Mouse (Mus musculus) lung, adult 2 months (tissue): Measurements from ENCODE around the gene Tnrc6b. TPM values are rescaled to one million over a fixed set of nuclear protein-coding genes. Genes with fewer than 3 reads are reported as not detected.

Experiments
- DNase-seq: peaks from one replicate; pipeline ENCODE4 v3.0.0; 2022
- H3K4me1 ChIP-seq: fragments of 200-500 bp; 2 replicates; pipeline ENCODE4 v1.6.1; 2011; ENCODE audit warnings: low read length; ENCODE audit not compliant: control insufficient read depth, insufficient read depth
- H3K4me3 ChIP-seq: fragments of 200-500 bp; replicated peaks from 2 replicates; pipeline ENCODE3; 2011; ENCODE audit warnings: low read depth, mild to moderate bottlenecking, control low read depth, low read length; ENCODE audit errors: extremely low read depth
- CTCF ChIP-seq: fragments of 200-500 bp; IDR thresholded peaks from 2 replicates; pipeline ENCODE4 v1.5.1; 2011; ENCODE audit warnings: mild to moderate bottlenecking, low read length, control low read depth; ENCODE audit not compliant: insufficient read depth
- POLR2A ChIP-seq: fragments of 200-500 bp; IDR thresholded peaks from 2 replicates; pipeline ENCODE4 v1.6.1; 2011; ENCODE audit warnings: low read depth, mild to moderate bottlenecking, control low read depth, low read length, borderline replicate concordance; ENCODE audit errors: extremely low read depth
- WGBS: fragments of 180-500 bp; shearing (Covaris S2); methylation state at CpG from one replicate; pipeline ENCODE4 v1.1.7; 2018; 5-methylcytosine and 5-hydroxymethylcytosine counted together
- polyA plus RNA-seq: library from polyadenylated mRNA; depleted of rRNA; stranded (reverse); fragments of >200 nt; gene quantifications from 2 replicates; pipeline ENCODE4 v1.2.3, GENCODE M21; 2012

Gene Tnrc6b
- polyA plus RNA-seq, 1 experiment, result 16.6 TPM

DNA sequence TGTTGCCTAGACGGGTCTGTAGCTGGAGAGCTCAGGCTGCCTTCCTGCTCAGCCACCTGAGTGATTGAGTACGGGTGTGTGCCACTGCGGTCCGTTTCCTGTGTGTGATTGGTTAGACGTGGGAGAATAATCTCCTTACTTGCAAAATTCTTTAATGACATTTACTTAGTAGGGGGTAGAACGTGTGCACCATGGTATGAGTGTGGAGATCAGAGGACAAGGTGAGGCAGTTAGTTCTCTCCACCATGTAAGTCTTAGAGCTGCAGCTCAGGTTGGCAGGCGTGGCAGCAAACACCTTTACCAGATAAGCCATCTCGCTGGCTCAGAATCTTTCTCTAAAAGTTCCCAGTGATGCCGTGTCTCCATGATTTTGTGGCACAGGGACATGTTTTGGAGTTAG is 242.9 kb downstream of the Tnrc6b start:
- DNase-seq, result no peak
- Histone ChIP-seq H3K4me1 (peaks cover 6% of the 10 kb centered on the region), H3K4me3 (no peak overlapping the region)
- TF ChIP-seq CTCF (no peak), POLR2A (no peak)
- WGBS, result 81% methylated on average over 9 of the region's 9 CpGs

DNA sequence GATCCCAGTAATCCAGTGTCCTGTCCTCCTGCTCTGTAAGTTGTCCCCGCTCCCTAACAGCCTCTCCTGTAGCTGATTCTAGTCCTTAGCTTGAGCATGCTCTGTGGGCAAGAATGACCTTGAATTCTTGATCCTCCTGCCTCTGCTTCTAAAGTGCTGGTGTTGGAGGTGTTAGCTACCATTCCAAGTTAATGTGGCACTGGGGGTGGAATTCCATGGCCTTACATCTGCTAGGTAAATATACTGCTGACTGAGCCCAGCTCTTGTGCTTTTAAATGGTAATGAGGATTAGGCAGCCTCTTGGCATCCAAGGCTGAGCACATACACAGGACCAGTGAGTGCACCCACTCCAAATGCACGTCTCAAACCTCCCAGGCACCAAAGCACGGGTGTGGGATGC is 243.7 kb downstream of the Tnrc6b start:
- TF ChIP-seq CTCF, result no peak
- no peak for TF ChIP-seq POLR2A
- H3K4me3 ChIP-seq, result no peak overlapping the region
- no peak for DNase-seq
- 85% methylated on average over 3 of the region's 3 CpGs for WGBS
- no peaks in the 10 kb centered on the region for H3K4me1 ChIP-seq

DNA sequence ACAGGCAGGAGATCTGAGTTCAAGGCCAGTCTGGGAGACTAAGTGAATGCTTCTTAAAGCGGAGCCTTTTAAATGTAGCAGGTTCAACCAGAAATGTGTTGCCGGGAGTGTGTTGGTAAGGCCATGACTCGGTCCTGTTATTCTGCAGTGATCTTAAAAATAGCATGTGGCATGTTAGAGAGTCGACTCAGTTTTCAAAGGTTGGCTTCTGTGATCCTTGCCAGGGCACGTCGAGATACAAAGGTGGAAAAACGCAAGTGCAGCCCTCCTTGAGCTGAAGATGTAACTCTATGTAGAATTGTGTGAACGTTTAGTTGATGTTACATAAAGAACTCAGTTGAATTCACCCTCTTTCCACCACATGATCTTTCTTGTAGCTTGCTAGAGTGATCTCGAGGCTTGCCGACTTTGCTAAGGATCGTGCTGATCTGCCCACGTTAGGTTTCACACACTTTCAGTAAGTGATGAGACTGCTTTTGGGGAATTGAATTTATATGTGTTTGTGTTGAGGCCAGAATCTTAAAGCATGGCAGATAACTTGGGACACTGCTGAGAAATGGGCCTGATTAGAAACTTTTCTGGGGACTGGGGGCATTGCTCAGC is 244.8 kb downstream of the Tnrc6b start:
- no peak overlapping the region for H3K4me3 ChIP-seq
- no peak for DNase-seq
- H3K4me1 ChIP-seq, result no peaks in the 10 kb centered on the region
- no peak for TF ChIP-seq CTCF
- TF ChIP-seq POLR2A, result no peak
- WGBS, result 93% methylated on average over 12 of the region's 12 CpGs

DNA sequence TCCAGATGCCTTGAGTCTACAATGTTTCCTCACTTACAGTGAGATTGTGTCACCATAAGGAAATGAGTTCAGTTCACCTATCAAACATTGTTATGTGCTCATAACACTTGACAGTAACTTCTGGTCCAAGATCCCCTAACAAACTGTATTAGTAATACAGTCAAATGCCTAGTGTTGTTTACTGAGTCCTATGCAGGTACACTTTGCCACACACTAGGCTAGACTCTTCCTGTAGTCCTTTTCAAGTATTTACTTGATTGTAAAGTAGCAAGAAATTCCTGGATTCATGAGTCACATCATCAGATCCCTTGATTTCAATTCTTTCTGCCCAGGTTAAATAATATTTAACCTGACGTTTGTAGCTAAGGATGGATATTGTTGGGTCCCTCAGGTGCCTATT is 258.3 kb downstream of the Tnrc6b start:
- WGBS, result 77% methylated on average over 1 of the region's 1 CpGs
- H3K4me3 ChIP-seq, result no peak overlapping the region
- no peaks in the 10 kb centered on the region for H3K4me1 ChIP-seq
- TF ChIP-seq CTCF (no peak), POLR2A (no peak)
- DNase-seq, result no peak

DNA sequence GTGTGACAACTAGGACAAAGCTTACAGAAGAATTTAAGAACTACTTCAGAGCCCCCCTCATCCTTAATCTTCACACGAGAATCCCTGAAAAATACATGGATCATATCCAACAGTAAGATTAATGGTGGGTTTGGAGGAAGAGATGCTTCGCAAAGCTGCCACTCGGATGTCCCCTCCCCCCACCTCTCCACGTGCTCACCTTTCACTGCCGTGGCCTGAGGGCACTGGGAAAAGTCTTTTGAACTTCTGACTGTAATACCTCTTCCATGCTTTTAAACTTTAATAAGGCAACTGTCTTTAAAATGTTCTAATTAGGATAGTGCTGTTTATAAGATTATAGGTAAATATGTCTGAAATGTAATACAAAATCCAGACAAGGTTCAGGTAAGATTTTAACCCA is 263.2 kb downstream of the Tnrc6b start:
- no peak for DNase-seq
- TF ChIP-seq CTCF, result no peak
- TF ChIP-seq POLR2A, result no peak
- WGBS, result 34% methylated on average over 5 of the region's 5 CpGs

DNA sequence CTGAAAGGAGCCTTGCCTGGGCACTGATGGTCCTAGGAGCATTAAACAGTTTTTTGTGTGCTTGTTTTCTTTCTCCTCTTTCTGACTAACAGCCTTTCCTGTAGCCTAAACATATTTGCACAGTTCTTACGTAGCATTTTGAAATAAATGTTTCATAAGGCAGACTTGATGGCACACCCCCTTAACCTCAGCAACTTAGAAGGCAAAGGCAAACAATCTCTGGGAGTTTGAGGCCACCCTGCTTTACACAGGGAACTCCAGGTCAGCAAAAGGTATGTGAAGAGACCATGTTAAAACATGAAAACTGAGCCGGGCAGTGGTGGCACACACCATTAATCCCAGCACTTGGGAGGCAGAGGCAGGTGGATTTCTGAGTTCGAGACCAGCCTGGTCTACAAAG is 264.6 kb downstream of the Tnrc6b start:
- TF ChIP-seq CTCF, result no peak
- no peak for TF ChIP-seq POLR2A
- WGBS, result 59% methylated on average over 3 of the region's 3 CpGs
- no peak for DNase-seq
- Histone ChIP-seq H3K4me3 (no peak overlapping the region), H3K4me1 (peaks cover 10% of the 10 kb centered on the region)

More for the DNA sequence above, 263.2 kb downstream of the Tnrc6b start:
- Histone ChIP-seq H3K4me3 (no peak overlapping the region), H3K4me1 (peaks cover 4% of the 10 kb centered on the region)

DNA sequence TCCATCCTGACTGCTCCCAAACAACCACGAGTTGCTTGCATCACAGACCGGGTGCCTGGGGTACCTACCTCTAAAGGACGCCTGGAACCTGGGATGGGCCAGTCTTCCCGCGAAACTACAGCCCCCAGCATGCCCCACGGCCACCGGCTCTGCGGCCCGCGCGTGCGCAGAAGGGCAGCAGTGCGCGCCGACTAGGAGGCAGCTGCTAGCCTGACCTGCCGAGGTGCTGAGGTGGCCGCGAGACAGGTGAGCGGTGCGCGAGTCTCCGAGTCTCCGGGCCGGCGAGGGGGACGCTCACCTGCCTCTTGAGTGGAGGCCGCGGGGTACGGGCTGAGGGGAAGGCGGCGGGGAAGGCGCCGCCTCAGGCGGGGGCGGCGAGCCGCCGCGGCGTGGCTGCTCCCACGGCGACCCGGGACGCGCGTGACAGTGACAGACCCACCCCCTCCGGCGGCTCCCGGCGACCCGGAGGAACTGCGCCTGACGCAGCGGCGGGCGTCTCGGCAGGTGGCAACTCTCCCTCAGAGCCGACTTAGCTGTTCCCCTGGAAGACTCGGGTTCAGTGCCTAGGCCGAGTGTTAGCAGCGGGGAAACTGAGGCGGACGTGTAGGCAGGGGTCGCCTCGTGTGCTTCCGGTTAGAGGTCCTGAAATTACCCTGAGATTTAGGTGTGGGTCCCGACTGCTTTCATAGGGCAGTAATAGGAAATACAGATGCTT is 266.7 kb downstream of the Tnrc6b start, which contains the start of gene Sgsm3:
Gene Sgsm3, plus strand, starts transcription at position 146 of the 715 bp plus-strand sequence.
- peaks cover 10% of the 10 kb centered on the region for H3K4me1 ChIP-seq
- TF ChIP-seq POLR2A, result peak; percentile 80; the same call in 1 of the 2 replicates
- no peak for TF ChIP-seq CTCF
- DNase-seq, result peak; percentile 87
- peak within 1 kb of the TSS; percentile 91 for H3K4me3 ChIP-seq
- 1% methylated on average over 66 of the region's 67 CpGs for WGBS

DNA sequence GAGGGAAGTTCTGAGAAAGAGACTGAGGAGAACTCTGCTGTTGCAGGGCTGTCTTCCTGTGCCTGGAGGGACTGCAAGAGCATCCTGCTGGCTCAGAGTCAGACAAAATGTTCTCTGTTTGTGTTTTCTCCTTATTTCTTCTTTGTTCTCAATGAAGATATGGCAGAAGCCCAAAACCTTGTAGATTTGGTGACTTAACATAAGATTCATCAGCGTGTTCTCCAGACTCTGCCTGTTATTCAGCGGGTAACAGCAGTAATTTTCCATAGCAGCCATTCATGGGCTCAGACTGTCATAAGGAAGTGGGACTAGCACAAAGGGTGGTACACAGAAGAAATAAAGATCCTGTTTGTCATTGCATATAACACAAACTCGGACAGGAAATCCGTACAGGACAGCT is 268.5 kb downstream of the Tnrc6b start:
- WGBS, result 37% methylated on average over 4 of the region's 4 CpGs
- TF ChIP-seq POLR2A, result no peak
- no peak for TF ChIP-seq CTCF
- H3K4me1 ChIP-seq, result peaks cover 10% of the 10 kb centered on the region
- no peak for DNase-seq
- peak overlapping the region; percentile 15 for H3K4me3 ChIP-seq

DNA sequence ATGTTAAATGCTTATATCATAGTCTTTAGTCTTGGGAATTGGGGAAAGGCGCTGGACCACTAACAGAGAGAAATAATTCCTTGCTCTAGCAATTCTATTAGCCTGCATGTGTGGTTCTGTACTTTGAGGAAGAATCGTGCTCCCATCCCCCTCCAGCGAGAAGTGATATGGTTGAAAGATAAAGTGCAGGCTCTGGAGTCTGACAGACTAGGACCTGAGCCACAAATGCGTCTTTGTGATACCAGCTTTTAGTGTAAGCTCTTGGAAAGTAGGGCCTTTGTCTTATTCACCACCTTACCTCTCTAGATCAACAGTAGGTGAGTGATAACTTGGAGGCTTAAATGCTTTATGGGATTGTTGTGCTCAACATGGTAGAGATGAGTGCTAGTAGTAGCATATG is 270.1 kb downstream of the Tnrc6b start:
- no peak for DNase-seq
- WGBS, result 89% methylated on average over 4 of the region's 4 CpGs
- Histone ChIP-seq H3K4me3 (no peak overlapping the region), H3K4me1 (peaks cover 10% of the 10 kb centered on the region)
- TF ChIP-seq CTCF (no peak), POLR2A (no peak)

DNA sequence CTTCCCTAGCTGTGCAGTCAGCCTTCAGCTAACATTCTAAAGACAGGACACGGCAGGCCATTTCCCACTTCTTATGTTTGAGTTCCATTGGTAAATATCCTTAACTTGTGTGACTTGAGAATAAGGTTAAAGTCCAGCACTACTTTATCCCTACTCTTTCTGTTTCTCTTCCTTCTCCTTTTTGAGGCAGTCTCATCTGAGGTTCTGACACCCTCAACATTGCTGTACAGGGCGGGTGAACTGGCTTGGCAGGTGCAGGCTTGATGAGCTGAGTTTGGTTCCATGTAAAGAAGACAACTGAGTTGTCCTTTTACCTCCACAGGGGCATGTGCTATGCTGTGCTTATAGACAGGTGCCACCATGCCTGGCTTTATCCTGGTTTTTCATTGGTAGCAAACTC is 272.2 kb downstream of the Tnrc6b start:
- TF ChIP-seq POLR2A, result no peak
- no peak for TF ChIP-seq CTCF
- 68% methylated on average over 2 of the region's 2 CpGs for WGBS
- no peak for DNase-seq
- H3K4me3 ChIP-seq, result no peak overlapping the region
- peaks cover 10% of the 10 kb centered on the region for H3K4me1 ChIP-seq
